Mouse (Mus musculus) testis, postnatal 14 days (tissue): ENCODE measurements around the gene Dyrk3.
A peak's percentile ranks its signal among the peaks of the same experiment; 100 is the strongest.
"Not testable (repeated sequence)": the region's sequence is repeated elsewhere in the genome, so short reads cannot be mapped to it uniquely, and the experiment has no call there.

Source experiments
- DNase-seq: peaks from one replicate; pipeline ENCODE4 v3.0.0; 2021; ENCODE audit warnings: low spot score

Dyrk3 gene

GRCm38 (mm10) chr1:131155456-131155855 lies 17.3 kb upstream of the Dyrk3 start:
- DNase-seq = no peak

DNA sequence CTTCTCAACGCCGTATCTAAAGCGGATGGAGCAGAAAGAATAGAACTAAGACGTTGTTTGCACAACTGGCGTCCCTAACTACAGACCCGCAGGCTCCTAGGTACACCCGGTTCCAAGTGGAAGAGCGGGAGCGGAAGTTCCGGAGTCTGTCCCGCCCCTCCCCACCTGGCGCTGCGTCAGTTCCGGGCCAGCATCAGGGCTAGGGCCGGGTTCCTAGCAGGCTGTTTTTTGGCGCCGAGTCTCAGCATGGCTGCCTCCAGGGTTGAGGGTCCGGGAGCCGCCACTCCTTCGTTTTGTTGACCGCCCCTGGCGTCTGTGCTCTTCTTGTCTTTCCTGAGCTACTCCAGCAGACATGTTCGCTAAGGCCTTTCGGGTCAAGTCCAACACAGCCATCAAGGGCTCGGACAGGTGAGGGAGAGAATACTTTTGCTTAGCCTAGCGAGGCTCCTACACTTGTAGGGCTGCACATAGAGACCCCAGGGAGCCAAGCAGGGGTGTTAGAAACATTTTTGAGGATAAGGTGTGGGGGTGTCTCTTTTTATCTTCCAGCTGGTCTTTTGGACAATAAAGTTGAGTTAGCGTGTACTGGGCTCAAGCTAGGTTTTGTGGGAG lies 15.0 kb upstream of the Dyrk3 start, which contains the start of gene Eif2d:
Gene Eif2d (plus strand): TSS at position 164 of the 612 bp plus-strand sequence.
- DNase-seq = peak; percentile 88

GRCm38 (mm10) chr1:131149496-131149895 lies 11.4 kb upstream of the Dyrk3 start:
- DNase-seq = no peak

GRCm38 (mm10) chr1:131146181-131146614 lies 8.1 kb upstream of the Dyrk3 start:
- DNase-seq = no peak

GRCm38 (mm10) chr1:131145222-131145621 lies 7.1 kb upstream of the Dyrk3 start:
- DNase-seq = not testable (repeated sequence)

- no peak for DNase-seq
These were observed 4.3 kb upstream of the Dyrk3 start for GRCm38 (mm10) chr1:131142472-131142871.

GRCm38 (mm10) chr1:131141449-131141848 lies 3.3 kb upstream of the Dyrk3 start:
- no peak for DNase-seq

- DNase-seq = no peak
These were observed 1.3 kb upstream of the Dyrk3 start for GRCm38 (mm10) chr1:131139102-131140095.

DNA sequence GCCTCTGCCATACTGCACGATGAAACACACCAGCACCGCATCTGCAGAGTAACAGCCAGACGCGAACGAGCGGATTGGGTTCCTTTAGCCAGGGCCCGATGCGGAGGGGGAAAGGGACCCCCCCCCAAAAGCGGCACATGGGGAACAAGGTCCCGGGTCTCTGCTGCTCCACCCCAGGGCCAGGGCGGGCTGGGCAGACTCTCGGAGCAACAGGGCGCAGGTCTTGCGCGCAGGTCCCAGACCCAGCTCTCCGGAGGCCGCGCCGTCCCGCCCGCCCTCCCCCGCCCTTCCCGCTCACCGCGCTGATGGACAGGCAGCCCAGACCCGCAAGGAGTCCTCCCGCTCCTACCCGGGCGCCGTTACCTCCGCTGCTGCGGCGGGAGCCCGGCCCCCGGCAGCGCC lies 422 bp downstream of the Dyrk3 start:
- no peak for DNase-seq

DNA sequence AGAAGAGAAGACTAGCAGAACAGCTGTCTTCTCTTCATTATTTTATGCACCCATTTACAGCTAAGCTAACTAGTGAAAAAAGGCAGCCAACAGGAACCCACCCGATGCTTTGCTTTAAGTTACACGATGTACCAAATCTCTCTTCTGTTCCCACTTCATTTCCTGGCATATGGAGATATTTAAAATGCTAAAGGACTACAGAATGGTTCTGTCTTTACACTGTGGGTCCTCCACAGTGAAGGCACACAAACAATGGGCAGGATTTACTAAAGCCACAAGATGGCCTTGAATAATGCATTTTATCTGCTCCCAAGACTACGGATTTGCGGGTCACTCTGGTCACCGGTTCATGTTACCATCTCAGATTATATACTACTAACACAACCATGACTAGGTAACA lies 1.0 kb downstream of the Dyrk3 start:
- no peak for DNase-seq

DNA sequence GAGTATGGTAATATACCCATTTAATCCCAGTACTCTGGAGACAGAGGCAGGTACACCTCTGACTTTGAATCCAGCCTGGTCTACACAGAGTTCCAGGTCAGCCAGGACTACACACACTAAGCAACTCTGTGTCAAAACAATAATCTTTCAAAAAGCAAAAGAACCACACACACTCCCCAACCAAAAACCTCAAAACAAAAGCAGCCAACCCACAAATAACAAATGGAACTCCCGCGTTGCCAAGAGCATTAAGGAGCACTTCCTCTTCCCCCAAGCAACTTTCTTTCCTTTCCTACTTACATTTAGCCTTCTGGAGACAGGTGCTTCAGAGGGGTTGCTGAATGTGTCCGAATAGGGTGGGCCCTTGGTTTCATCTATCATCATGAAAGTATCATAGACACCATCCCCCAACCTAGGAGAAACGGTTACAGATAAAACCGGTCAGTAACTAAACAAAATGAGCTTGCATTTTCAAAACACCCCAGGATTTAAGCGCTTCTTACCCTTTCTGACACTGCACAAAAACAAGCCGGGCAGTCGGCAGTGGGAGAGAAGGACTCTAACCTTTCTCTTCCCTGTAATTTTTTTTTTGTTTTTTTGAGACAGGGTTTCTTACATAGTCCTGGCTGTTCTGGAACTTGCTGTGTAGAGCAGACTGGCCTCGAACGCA lies 2.0 kb downstream of the Dyrk3 start:
- no peak for DNase-seq

DNA sequence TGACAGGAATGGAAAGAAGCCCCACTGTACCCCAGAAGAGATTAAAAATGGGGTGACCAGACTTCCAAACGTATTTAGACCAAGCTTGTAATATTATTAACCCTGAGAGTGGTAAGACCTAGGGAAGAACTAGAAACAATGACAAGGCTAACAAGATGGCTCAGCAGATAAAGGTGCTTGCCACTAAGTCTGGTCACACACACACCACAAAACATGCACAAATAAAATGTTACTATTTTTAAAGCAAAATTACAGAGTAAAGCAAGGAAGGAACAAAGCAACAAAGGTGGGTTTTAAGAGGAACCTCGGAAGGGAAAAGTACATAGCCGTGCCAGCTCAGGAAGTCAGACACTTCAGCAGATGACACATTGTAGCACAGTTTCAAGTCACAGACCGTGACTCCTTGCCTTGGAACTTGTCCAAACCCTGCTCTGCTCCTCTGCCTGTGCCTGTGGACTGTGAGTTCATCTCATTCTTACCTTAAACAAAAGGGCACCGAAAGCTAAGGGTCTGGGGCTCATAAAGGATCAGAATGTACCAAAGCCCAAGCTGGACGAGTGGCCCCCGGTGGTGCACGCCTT lies 3.1 kb downstream of the Dyrk3 start:
- DNase-seq = peak; percentile 77

DNA sequence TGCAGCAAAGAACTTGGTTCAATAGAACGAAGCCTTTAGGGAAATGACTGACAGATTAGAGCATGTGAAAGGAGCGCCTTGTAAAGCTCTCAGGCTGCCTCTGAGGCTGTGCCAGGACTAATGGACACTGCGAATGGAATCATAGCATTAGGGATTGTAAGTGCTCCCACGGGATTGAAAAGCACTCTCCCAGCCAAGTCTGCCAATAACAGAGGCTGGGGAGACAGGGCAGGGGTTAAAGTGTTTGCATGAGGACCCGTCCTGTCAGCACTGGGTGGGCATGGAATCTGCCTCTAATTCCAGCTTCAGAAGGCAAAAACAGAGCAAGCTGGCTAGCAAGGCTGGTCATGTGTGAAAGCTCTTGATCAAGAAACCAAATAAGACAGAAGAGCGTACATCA lies 3.9 kb downstream of the Dyrk3 start:
- no peak for DNase-seq

DNA sequence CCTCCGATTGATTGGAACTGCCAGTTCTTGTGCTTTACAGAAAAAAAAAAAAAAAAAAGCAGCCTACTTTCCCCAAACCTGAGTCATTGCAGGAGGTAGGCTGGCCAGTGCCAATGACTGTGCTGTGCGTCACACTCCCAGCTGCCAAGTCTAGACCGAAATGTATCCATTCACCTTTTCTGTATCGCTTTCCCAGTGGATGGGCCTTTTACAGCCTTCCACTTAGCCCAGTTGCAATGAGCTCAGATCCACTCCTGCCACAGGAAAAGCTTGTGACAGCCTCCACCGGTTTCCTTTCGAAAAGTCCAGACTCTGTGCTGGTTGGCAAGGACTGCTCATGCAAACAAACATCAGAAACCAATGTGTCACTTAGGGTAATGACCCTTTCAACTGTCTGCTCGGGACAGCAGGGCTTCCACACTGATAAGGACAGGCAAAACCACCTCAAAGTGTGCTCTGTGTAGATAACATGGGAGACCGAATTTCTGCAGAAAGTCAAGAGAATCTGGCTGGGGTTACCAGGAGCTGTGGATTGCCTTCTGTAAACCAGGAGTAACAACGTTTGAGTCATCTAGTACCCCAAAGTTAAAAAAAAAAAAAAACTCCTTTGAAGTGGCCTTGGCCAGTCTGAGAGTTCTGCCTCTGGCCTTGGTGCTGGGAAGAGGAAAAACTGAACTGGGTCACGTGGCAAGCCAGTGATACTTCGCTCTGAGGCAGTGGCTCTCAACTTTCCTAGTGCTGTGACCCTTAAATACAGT lies 12.0 kb downstream of the Dyrk3 start:
- DNase-seq = peak; percentile 66

DNA sequence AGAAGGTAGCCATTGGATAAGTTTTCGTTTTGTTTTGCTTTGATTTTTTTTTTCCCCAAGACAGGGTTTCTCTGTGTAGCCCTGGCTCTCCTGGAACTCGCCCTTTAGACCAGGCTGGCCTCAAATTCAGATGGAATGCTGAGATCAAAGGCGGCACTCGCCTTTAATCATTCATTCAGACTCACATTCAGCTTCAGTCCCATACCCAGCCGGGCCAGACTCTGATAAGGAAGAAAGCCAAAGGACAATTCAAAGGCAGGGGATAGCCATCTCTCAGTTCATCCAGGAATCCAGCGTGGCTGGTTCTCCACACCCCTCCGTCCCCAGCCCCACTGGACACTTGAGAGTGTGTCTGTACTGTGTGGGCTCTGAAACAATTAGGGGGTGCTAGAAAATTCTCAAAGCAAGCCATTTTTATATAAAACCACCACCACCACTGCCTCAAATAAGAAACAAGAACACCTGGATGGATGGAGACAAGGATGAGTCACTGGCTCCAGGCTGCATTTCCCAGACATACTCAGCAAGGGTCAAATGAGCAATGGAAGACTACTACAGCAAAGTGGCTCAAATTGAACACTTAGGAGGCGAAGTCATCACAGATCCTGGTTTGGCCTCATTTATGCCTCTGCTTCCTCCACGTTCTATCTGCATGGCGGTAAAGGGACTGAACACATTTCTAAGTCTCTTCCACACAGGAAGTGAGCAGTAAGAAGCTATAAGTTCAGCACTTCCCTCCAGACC lies 14.4 kb downstream of the Dyrk3 start:
- no peak for DNase-seq

- no peak for DNase-seq
These were observed 16.2 kb downstream of the Dyrk3 start for GRCm38 (mm10) chr1:131121987-131122386.

- no peak for DNase-seq
These were observed 19.1 kb downstream of the Dyrk3 start for GRCm38 (mm10) chr1:131119026-131119425.

- no peak for DNase-seq
These were observed 19.6 kb downstream of the Dyrk3 start for GRCm38 (mm10) chr1:131118530-131118929.

DNA sequence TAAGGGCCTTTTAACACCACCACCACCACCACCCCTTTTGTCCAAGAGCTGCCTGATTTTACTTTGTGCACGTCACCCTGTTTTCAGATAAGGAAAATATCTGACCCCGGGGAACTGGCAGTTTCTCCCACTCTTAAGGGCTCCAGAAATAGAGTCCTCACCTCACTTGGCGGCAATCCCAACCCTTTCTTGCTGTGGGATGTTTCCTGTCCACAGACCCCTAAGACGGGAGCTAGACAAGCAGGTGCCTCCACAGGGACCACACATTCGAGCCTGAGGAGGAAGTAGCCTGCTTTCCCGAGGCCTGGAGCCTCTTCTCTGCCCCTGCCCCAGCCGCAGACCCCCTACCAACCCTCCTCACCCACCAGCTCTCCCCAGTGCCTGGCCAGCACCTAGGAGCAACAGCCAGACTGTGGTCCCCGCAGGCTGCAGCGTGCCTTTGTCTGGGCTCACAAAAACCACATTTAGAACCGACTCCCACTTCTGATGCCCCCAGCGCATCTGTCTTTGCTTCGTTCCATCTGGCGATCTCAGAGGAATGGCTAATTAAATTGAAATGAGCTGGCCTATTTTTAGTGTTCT lies 21.6 kb downstream of the Dyrk3 start:
- no peak for DNase-seq

DNA sequence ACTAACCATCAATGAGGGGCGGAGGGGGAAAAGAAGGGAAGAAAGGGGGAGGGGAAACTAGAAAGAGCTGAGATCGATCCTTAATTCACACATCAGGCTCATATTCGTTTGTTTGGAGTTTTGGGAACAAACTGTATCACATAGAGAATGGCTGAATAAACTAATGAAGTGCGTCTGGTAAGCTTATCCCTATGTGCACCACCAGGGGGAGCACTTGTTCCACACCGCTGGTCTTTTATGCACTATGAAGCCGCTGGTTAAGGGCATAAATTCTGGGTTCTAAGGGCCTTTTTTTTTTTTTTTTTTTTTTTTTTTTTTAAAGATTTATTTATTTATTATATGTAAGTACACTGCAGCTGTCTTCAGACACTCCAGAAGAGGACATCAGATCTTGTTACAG lies 22.2 kb downstream of the Dyrk3 start:
- no peak for DNase-seq
